Mouse (Mus musculus) embryonic fibroblast, embryonic 13.5 days (primary cell): ENCODE results near the gene Trappc2l.

ENCODE experiments used
- CTCF ChIP-seq: IDR thresholded peaks from 2 replicates; pipeline ENCODE4 v1.5.1; 2011; ENCODE audit warnings: mild to moderate bottlenecking, control low read depth, low read length, moderate library complexity, borderline replicate concordance; ENCODE audit not compliant: insufficient read depth
- POLR2A ChIP-seq: IDR thresholded peaks from 2 replicates; pipeline ENCODE4 v1.6.1; 2011; ENCODE audit warnings: low read depth, mild to moderate bottlenecking, control low read depth, low read length, moderate library complexity

- TF ChIP-seq CTCF (no peak), POLR2A (no peak)
Observed at GRCm38 (mm10) chr8:122656056-122656999, 44.9 kb downstream of the Trappc2l start.
